Mouse (Mus musculus): ENCODE measurements around the gene Chchd4.
"Not testable (repeated sequence)": the region's sequence is repeated elsewhere in the genome, so short reads cannot be mapped to it uniquely, and the experiment has no call there.

The Chchd4 gene

DNA sequence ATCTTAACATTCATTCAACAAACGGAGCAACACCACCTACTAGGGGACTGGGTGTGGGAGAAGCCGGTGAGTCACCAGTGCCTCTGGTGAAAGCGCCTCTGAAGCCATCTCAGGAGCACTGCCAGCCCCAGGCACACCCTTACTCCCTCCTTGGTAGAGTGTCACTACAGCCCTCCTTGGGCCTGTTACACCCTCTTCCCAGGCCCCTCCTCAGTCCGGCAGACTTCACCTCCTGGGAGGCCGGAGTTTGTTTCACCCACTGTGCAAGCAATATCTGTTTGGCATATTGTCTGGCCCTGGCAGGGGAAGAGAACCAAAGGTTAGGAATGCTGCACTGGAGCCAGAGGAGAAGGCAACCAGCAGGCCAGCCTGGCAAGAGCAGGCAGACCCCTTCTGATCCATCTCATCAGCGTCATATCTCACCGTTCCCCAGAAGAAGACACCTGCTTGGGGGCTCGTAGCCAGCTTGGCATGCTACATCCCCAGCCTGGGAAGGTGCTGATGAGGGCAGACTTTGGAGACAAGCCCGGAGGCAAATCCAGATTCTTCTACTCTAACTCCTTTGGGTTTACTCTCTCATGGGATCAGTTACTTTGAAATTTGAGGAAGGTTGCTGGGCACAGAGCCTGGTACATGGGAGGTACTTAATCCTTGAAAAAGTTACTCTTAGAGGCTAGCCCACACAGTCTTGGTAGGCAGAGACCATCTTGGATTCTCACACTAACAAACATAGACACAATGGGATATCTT lies 1.3 kb upstream of the Chchd4 start:
- DNase-seq (ENCODE audit: low read depth, low spot score) = no peak

DNA sequence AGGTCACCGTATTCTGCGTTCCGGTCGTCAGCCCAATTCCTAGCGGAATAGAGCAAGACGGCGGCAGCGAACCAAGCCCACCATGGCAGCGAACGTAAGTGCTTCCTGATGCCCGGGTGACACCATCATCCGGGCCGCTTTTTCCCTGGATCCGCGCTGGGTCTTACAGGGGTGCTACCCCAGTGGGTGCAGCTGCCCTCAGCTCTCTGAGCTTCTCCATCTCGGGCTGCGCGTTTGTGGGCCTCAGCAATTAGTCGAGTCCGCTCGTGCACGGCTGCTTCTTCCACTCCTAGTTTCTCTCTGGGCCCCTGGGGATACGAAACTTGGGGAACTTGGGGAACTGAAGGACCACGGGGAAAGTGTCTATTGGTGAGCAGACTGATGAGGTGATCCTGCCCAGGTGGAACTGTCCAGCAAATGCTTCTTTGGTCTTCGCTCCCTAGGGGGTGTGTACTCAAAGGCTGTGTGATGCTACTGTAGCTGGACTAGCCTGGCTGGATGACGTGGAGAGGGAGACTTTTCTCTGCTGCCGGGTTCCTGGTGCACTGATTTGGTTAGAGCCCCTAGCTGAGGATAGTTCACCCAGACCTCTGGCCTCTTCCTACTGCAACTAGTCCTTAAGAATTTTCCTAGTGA lies 577 bp upstream of the Chchd4 start:
- DNase-seq (ENCODE audit: low read depth, low spot score) = no peak

DNA sequence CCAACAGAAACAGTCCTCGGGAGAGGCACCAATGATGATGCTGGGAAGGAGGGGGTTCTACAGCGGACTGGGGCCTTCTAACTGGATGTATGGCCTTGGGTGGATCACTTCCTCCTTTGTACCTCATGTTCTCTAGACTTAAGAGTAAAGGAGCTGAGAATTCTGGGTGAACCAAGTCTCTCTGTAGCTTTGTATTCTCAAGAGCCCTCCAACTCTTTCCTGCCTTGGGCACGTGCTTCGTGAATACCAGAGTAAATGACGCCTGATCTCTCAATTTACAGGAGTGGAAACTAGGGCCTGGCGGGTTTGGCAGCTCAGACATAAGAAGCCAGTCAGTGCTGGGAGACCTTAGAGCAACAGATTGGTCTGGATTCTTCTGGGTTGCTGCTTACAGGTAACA lies 1.0 kb downstream of the Chchd4 start:
- peak; percentile 48 for DNase-seq (ENCODE audit: low read depth, low spot score)

DNA sequence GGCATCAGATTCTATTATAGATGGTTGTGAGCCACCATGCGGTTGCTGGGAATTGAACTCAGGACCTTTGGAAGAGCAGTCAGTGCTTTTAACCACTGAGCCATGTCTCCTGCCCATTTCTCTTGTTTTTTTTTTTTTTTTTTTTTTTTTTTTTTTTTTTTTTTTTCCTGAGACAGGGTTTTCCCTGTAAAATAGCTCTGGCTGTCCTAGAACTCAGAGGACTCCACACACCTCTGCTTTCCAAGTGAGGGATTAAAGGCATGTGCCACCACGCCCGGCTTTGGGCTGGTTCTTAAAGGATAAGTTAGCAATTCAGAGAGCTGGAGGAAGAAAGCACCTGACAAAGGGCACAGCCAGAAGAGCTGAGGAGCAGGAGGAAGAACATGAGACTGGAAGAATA lies 1.9 kb downstream of the Chchd4 start:
- DNase-seq (ENCODE audit: low read depth, low spot score) = not testable (repeated sequence)

DNA sequence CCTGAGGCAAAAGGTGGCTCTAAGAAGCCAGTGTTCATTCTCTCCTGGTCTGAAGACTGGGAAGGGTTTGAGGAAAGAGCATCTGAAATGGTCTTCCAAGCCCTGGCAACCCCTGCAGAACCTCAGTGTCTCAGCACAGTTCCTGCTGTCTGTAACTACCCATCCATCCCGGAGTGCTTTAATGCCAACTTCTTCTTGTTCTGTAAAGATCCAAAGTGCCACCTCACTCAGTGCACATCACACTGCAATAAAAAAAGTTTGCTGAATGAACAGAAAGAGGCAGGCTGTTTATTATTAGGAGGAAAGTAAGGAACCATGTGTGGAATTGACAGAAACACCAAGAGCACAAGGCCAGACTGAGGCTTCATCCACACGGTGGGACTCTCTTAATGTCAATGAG lies 2.6 kb downstream of the Chchd4 start:
- DNase-seq (ENCODE audit: low read depth, low spot score) = no peak

DNA sequence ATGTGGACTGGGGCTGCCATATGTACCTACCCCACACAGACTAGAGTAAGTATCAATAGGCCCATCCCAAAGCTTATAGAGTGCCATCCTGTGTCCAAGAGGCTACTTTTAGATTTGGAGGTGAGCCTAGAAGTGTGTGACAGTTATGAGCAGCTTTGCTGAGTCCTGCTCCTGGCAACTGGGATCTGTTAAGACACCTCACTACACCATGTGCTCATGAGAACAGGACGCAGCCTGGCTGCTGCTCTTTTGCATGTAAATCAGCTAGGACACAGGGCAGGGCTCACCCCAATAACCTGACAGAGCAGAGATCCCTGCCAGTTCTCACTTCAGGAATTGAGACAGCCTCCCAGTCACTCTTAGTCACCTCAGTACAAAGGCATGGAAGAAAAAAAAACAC lies 6.2 kb downstream of the Chchd4 start:
- DNase-seq (ENCODE audit: low read depth, low spot score) = no peak

DNA sequence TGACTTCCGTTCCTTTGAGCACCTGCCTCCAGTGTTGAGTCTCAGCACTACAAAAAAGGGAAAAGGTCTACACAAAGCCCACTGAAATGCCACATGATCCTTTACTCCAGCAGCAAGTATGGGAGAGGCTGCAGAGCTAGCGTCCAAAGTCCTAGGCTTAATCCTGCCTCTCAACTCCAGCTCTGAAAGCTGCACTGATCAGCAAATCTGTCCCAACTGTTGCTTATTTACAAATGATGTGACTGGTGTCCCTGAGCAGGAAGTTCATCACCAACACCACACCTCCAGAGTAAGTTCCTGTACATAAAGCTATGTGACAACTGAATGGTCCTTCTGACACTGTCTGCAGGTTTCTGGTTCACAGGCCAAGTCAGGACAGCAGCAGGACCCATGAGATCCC lies 7.6 kb downstream of the Chchd4 start:
- DNase-seq (ENCODE audit: low read depth, low spot score) = no peak

DNA sequence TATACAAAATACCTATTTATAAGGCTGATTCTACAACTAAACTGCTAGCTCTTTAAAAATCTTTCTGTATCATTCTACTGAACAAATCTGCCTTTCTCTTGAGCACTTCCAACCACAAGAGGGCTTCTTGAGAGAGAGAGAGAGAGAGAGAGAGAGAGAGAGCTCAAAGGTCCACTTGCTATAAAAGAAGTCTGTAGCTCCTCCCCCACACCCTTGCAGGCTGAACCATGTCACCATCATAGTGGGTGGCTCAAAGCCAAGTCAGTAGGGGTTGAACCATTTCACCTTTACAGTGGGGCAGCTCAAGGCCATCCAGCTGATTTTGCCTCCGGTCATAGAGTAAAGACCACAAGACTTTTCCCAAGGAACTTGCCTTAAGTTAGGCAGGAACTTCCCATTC lies 13.9 kb downstream of the Chchd4 start:
- DNase-seq (ENCODE audit: low read depth, low spot score) = peak; percentile 22

DNA sequence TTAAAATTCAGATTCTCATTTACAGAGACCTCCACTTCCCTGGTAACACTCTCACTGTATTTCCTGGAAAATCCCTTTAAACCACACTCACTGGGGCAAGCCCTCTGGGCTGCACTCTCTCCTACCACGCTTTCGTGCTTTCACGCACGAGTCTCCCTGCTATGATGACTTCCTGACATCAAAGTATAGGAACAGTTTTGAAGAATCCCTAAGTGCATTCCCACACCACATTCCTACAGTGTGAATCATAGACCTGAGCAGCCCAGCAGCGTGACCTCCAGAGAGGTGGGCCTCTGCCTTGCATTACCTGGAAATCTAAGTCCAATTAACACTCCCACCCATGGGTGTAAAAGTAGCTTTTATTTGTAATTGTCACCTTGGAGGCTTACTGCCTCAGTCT lies 18.8 kb downstream of the Chchd4 start:
- DNase-seq (ENCODE audit: low read depth, low spot score) = no peak

DNA sequence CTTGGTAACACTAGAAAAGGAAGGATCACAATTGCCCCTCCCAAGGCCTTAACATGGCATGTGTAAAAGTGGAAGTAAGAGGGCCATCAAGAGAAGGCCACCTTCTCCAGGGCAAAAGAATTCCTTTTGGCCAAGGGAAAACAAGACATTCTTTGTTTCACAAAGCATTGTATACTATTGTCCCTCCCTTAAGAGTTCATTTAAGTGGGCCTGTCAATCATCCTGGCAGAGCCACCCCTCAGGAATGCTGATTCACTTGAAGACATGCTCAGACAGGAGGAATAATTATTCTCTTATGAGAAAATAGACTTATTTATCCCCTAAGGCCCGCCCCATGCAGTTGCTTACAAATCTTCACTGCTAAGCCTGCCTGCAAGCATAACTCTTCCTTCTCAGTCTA lies 21.3 kb downstream of the Chchd4 start:
- DNase-seq (ENCODE audit: low read depth, low spot score) = no peak

DNA sequence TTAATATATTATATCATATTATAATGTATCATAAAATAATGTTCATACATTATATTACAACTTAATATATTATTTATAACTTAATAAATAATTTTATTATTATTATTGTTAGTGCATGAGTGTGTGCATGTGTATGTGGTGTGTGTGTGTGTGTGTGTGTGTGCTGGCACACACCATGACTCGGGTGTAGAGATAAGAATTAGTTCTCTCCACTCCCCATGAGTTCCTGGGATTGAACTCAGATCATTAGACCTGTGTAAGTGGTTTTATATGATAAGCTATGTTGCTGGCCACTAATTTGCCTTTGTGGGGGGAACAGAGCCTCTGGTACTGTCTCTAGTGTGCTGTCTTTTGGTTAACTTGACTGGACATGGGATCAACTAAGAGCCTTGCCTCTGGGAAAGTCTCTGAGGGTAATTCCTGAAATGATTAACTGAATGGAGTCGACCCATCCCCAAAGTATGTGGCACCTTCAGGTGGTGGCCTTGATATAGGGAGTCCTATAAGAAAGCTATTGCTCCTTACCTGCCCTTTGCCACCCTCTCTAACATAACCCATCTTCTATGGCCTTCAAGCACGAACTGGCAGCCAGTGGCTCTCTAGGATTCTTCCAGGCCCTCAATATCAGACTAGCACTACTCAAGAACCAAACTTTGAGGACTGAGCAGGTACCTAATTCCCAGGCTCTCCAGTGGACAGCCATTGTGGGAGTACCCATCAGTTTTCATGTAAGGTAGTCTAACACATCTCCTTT lies 23.7 kb downstream of the Chchd4 start:
- no peak for DNase-seq (ENCODE audit: low read depth, low spot score)

DNA sequence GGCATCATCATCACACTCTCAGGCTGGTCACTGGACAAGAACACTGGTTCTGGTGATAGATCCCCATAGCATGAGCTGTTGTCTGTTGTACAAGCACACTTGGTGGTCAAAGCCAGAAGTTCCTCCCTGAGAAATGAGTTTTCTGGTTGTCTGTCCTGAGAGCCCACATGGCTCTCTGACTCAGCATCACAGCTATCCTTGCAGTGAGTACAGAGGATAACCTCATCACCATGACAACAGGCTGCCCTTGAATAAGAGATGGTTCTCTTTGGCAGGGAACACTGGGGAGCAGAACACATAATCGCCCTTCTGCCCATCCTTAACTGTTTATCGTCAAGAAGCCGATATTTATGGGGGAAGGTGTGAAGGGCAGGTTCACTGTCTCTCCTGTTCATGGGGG lies 28.0 kb downstream of the Chchd4 start:
- DNase-seq (ENCODE audit: low read depth, low spot score) = no peak

DNA sequence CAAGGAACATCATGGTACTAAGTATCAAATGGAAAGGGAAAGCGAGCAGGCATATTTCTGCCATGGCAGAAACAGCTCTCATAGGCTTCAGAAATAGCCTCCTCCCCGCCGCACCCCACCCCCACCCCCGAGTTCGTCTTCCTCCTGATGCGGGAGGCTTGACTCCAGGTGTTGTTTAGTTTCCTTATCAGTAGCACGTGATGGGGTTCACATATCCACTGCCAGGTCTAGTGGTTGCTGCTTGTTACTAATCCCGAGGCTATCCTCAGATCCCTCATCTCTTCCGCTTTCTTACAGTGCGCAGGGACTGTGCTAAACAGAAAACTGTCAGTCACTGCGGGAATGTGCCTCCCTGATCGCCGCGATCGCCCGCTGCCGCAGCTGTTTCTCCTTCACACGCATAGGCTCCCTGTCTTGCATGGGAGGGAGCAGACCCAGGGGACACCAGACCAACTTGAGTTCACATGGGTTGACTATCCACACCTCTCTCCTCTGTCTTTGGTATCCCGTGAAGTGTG lies 32.1 kb downstream of the Chchd4 start:
- no peak for DNase-seq (ENCODE audit: low read depth, low spot score)

DNA sequence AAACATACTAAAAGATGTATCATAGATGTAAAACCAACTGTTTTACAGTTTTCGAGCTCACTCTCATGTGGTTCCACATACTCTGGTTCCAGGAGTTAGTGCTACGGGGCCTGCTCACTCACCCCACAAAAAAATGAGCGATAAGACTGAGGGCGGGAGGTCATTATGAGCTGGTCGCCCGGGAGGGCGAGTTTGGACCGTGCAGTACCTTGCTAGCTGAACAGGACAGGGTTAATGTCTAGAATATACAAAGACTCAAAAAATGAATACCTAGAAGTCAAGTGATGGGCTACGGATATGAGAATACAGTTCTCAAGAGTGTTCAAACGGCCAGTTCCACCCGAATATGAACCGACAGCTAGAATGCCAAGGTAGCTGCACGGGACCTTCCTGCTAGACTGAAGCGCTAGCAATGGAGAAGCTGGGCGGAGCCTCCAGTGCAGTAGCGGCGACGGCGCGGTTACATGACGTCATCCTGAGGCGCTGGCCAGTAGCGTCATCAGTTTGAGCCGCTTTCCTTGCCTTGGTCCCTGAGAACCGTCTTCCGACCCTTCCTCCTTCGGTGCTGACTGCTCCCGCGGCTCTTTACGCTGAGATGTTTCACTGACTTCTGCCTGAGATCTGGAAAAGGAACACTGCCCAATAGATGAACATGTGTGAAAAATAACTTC lies 32.7 kb downstream of the Chchd4 start:
- DNase-seq (ENCODE audit: low read depth, low spot score) = peak; percentile 94

DNA sequence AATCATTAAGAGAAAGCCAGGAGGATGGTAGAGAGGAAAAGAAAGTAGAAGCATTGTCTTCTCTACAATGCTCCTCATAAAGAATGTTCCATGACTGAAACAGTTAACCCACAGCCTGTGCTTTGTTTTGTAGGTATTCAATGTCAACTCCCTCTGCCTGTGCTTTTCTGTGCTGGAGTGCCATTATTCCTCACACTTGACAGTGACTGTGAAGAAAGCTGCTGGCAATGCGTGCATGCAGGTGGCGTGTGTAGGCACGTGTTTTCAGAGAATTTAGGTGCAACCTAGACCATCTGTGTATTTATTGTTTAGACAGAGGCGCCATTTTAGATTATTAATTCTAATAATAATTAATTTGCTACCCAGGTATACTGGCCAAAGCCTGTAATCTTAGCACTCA lies 49.2 kb downstream of the Chchd4 start:
- no peak for DNase-seq (ENCODE audit: low read depth, low spot score)

DNA sequence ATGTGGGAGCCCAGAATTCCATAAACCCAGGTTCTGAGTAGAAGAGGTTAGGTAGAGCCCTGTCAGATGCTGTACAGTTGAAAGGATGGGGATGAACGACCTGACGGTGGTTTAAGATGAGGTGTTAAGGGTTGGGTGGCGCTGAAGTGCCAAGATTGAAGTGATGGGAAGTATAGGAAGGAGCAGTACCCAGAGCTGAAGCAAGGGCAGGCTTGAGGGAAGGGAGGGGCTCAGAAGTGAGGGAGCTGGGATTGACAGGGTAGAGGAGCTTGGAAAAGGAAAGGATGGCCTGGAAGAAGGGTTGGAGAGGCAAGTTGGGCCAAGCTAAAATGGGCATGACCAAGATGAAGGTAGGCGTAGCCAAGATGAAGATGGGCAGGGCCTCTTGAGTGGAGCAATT lies 51.7 kb downstream of the Chchd4 start:
- no peak for DNase-seq (ENCODE audit: low read depth, low spot score)

DNA sequence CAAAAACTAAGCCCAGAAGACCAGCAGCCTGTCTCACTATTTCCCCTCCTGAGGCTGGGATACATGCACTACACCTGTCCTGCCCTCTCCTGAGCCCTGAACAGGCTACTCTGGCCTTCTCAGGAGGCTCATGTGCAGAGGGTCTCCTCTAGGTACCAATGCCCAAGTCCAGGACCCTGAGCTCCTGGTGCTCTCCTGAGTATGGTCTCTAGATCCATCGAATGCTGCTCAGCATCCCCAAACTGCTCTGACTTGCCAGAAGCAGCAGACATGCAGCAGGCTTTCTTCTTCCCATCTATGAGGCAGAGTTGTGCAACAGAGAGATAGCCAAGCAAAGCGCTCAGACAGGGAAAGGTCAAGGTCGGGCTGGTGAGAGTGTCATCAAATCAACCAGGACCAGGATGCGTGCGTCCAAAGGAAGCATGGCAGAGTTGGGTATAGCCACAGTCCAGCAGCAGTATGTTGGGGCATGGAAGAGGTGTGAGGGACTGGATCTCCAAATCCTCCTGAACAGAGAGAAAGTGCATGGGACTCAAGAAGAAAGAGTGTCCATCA lies 56.0 kb downstream of the Chchd4 start:
- DNase-seq (ENCODE audit: low read depth, low spot score) = no peak

DNA sequence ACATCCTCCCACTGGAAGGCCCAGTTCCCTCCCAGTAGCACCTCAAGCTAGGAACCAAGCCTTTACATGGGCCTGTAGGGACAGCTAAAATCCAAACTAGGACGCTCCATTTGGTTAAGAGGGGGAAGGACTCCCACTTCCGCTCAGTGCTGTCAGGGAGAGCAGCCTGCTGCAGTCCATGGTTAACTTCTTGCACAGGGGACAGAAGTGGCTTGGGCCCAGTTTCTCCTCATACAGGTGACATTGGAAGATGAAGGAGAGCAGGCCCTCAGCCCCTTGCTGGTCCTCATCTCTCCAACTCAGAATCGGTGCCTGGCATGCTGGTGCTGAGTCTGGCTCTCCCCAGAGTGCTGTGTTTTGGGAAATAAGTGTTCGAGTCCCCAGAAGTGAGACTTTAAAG lies 57.2 kb downstream of the Chchd4 start:
- no peak for DNase-seq (ENCODE audit: low read depth, low spot score)

DNA sequence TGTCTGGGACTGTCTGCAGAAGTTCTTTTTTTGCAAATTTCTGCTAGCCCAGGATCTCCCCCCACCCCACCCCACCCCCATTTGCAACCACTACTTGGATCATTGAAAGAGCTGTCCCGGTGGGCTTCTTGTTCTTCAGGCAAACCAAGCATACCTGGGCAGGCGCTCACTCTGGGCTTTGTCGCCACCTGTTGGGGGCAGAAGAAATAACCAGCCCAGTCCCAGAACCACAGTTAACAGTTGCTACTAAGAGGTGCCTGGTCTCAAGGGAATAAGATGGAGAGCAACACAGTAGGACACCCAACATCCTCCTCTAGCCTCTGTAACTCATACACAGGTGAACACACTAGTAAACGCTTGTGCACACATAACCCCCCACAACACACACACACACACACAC lies 58.5 kb downstream of the Chchd4 start:
- DNase-seq (ENCODE audit: low read depth, low spot score) = peak; percentile 10
